Mouse (Mus musculus): ENCODE measurements around the gene Aldh16a1. TPM values are rescaled to one million over a fixed set of nuclear protein-coding genes. Genes with fewer than 3 reads are reported as not detected.

Gene Aldh16a1
- total RNA-seq (2022): 10 to 100 TPM; 24.9 to 36.9 (median 29.2) TPM

GRCm38 (mm10) chr7:45154096-45154992, at the start of gene Aldh16a1, which contains the start of gene Pih1d1:
TSS of gene Aldh16a1 (minus strand) at chr7:45154584.
TSS of gene Pih1d1 (plus strand) at chr7:45154303.
- peak; percentile 96 for DNase-seq (ENCODE audit: low spot score)

- DNase-seq (ENCODE audit: low spot score): no peak
Measured at GRCm38 (mm10) chr7:45202654-45203053, 48.3 kb upstream of the Aldh16a1 start.

GRCm38 (mm10) chr7:45198961-45199360, 44.6 kb upstream of the Aldh16a1 start:
- DNase-seq (ENCODE audit: low spot score): no peak

GRCm38 (mm10) chr7:45198435-45198834, 44.1 kb upstream of the Aldh16a1 start:
- DNase-seq (ENCODE audit: low spot score): peak; percentile 67

- no peak for DNase-seq (ENCODE audit: low spot score)
Measured at GRCm38 (mm10) chr7:45196994-45197393, 42.6 kb upstream of the Aldh16a1 start.

GRCm38 (mm10) chr7:45196176-45196535, 41.8 kb upstream of the Aldh16a1 start:
- DNase-seq (ENCODE audit: low spot score): no peak

GRCm38 (mm10) chr7:45195341-45196175, 41.2 kb upstream of the Aldh16a1 start:
- no peak for DNase-seq (ENCODE audit: low spot score)

- no peak for DNase-seq (ENCODE audit: low spot score)
Measured at GRCm38 (mm10) chr7:45193871-45194785, 39.7 kb upstream of the Aldh16a1 start.

- no peak for DNase-seq (ENCODE audit: low spot score)
Measured at GRCm38 (mm10) chr7:45193406-45193805, 39.0 kb upstream of the Aldh16a1 start.

- no peak for DNase-seq (ENCODE audit: low spot score)
Measured at GRCm38 (mm10) chr7:45192585-45193310, 38.4 kb upstream of the Aldh16a1 start.

GRCm38 (mm10) chr7:45191803-45192363, 37.5 kb upstream of the Aldh16a1 start:
- no peak for DNase-seq (ENCODE audit: low spot score)

GRCm38 (mm10) chr7:45191161-45191560, 36.8 kb upstream of the Aldh16a1 start:
- DNase-seq (ENCODE audit: low spot score): no peak

GRCm38 (mm10) chr7:45190186-45190585, 35.8 kb upstream of the Aldh16a1 start:
- no peak for DNase-seq (ENCODE audit: low spot score)

GRCm38 (mm10) chr7:45189600-45189999, 35.2 kb upstream of the Aldh16a1 start:
- no peak for DNase-seq (ENCODE audit: low spot score)

GRCm38 (mm10) chr7:45185921-45186320, 31.5 kb upstream of the Aldh16a1 start:
- DNase-seq (ENCODE audit: low spot score): no peak

- no peak for DNase-seq (ENCODE audit: low spot score)
Measured at GRCm38 (mm10) chr7:45183672-45184071, 29.3 kb upstream of the Aldh16a1 start.

GRCm38 (mm10) chr7:45182606-45183005, 28.2 kb upstream of the Aldh16a1 start:
- no peak for DNase-seq (ENCODE audit: low spot score)

GRCm38 (mm10) chr7:45182199-45182601, 27.8 kb upstream of the Aldh16a1 start:
- DNase-seq (ENCODE audit: low spot score): peak; percentile 88

GRCm38 (mm10) chr7:45181540-45181939, 27.2 kb upstream of the Aldh16a1 start:
- no peak for DNase-seq (ENCODE audit: low spot score)

- no peak for DNase-seq (ENCODE audit: low spot score)
Measured at GRCm38 (mm10) chr7:45180896-45181477, 26.6 kb upstream of the Aldh16a1 start, which contains the start of gene Pth2. TSS of gene Pth2 (plus strand) at chr7:45180995.

Data from heart, adult 8-10 months (tissue).